Mouse (Mus musculus) c-Kit-positive CD71-negative TER-119-negative erythroid progenitor cells, embryonic 14.5 days (primary cell): Measurements from ENCODE around the gene Camta1.

ENCODE experiments used
- DNase-seq: peaks from one replicate; pipeline ENCODE4 v3.0.0-alpha.2; 2013; ENCODE audit warnings: low read depth

Gene Camta1

GRCm38 (mm10) chr4:151207566-151207965 is 654.1 kb downstream of the Camta1 start:
- no peak for DNase-seq

- DNase-seq, result no peak
These were observed 658.8 kb downstream of the Camta1 start for GRCm38 (mm10) chr4:151202891-151203290.

DNA sequence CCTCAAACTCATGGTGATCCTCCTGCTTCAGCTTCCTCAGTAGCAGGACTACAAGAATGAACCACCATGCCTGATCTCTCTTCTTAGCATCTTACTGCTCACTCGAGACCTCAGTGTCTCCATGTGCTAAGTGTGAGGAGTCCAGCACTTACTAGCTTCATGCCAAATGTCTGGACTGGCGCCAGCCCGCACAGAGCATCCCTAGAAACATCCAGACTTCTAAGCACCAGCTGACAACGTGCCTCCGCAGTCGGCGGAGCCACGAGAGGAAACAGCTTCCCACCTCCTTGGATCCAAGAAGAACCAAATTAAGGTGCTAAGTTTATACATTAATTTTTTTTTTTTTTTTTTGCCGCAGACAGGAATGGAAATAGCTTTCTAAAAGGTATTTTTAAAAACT is 661.4 kb downstream of the Camta1 start:
- no peak for DNase-seq

DNA sequence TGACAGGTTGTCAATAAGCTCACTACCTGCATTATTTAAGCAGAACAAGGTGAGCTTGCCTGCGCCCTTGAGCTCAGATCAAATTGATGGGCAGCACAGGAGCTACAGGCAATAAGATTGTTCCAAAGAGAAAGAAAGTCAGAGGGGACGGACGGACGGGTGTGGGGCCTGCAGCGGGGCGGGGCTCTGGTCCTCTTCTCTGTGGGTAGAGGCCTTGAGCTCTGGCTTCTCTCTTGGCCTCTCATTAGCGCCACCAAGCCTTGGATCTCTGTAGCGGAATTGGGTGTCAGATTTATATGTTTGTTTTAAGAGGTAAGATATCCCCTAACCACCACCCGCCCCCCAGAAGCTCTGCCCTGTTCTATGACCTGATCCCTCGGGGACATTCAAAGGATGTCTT is 666.5 kb downstream of the Camta1 start:
- DNase-seq, result no peak

DNA sequence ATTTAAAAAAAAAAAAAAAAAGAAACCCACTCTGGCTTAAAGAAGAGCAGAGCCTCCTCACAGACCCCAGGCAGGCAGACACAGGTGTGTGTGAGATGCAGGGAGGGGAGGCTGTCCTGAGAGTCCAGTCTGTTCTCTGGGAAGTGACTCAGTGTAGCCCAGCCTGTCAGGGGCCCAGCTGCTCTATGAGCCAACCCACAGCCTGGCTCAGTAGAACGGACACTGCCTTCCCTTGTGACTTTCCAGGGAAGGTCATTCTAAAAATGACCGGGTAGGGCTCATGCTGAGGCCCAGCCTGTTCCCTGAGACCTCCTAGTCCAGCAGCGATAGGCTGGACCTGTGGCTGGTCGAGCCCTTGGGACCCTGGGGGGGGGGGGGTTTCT is 667.0 kb downstream of the Camta1 start:
- DNase-seq, result no peak

- DNase-seq, result no peak
These were observed 667.5 kb downstream of the Camta1 start for GRCm38 (mm10) chr4:151194030-151194714.

GRCm38 (mm10) chr4:151186447-151186846 is 675.2 kb downstream of the Camta1 start:
- DNase-seq, result peak; percentile 51

DNA sequence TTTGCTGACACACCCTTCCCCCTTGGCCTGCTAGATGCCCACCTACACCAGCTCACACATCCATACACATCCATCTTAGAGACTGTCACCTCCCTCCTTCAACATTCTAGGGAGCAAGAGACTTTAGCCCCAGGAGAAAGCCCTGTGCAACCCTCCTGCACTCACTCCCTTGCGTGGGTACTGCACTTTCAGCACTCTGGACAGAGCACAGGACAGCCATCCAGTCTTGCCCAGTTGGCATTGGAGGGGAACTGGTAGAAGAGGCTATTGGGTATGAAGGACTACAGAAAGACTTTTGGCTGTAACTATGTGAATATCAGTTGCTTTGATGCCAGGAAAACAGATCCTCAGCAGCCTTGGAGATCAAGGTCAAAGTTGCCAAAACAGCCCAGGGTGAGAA is 675.9 kb downstream of the Camta1 start:
- peak; percentile 17 for DNase-seq

- DNase-seq, result no peak
These were observed 681.2 kb downstream of the Camta1 start for GRCm38 (mm10) chr4:151180394-151180902.

DNA sequence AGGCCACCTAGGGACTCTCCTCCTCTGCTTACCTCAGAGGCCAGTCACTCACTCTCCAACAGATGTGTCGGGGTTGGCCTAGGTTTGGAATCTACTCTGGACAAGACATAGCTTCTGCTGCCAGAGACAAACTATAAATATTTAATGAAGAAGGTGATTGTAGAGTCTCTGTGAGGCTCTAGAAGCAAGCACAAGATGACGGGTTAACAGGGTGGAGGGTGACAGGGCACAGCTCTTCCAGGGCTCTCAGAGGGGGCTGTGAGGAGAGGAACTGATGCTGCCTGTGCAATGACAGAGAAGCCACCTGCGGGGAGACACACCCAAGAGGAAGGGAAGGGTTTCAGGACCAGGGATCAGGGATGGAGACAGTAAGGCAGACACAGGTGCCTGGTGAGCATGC is 682.0 kb downstream of the Camta1 start:
- no peak for DNase-seq

DNA sequence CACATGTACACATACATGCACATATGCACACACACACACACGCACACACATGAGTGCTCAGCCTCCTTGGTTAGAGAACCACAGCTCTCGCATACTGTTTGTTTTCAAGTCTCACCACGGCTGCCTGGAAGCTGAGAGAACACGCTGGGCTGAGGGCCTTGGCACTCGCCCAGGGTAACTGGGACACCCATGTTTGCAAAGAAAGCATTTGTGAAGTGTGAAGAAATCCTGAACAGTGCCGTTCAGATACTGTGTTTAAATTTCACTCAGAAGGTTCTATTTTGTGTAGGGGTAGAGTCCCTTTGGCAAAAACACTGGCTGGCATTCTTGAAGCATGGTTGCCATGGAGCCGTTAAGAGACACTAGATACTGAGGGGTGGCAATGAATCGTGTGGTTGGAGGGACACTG is 682.7 kb downstream of the Camta1 start:
- no peak for DNase-seq

- DNase-seq, result no peak
These were observed 689.1 kb downstream of the Camta1 start for GRCm38 (mm10) chr4:151172526-151172925.

- DNase-seq, result no peak
These were observed 690.6 kb downstream of the Camta1 start for GRCm38 (mm10) chr4:151171117-151171516.

GRCm38 (mm10) chr4:151170658-151171057 is 691.0 kb downstream of the Camta1 start:
- no peak for DNase-seq

DNA sequence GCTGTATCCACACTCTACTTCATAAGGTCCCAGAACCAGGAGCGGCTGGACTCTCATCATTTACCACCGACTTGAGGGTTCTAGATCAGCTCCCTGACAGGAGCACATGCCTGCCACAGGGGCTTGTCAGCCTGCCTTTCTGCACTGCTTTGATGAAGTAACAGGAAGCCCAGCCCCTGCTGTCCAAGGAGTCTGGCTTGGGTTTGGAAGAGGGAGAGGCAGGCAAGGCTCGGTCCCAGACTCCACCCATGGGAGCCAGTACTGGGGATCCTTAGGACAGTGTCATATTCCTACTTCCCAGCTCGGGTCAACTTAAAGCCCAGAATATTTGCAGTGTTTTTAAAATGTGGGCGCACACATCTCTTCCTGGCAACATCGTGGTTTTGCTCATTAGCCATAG is 694.7 kb downstream of the Camta1 start:
- no peak for DNase-seq

DNA sequence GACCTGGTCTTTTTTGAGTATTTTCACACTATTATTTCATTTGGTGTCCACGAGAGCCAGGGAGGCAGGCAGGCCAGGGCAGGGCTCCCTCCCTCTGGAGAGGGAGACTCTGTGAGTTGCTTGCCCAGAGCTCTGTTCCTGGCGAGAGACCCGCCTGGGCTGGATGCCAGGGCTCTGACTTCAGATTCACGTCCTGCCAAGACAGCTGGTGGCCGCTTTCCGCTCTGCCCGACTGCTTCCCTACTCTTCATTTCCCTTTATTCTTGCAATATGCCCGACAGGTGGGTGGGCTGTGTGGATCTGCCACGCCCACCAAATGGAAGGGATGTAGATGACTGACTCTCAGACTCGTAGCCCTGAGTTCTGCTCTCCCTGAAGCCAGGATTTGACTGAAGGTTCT is 696.1 kb downstream of the Camta1 start:
- no peak for DNase-seq

GRCm38 (mm10) chr4:151164309-151164708 is 697.4 kb downstream of the Camta1 start:
- DNase-seq, result no peak

GRCm38 (mm10) chr4:151161869-151162268 is 699.8 kb downstream of the Camta1 start:
- DNase-seq, result no peak

DNA sequence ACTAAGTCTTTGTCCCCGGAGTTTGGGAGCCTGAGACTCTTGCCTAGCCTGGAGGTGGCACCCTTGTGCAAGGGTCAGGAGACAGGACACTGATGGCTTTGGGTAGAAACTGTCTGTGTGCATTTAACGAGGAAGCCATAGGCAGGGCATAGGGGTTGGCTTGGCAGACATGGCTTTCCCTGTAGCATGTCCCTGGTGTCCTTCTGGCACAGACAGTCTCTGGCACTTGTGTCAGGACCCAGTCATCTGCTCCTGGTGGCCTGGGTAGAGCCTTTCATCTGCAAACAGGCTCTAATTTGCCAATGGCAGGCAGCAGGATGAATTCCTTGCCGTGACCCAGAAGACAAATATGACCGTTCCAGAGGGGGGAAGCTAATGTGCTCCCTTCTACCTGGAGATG is 700.7 kb downstream of the Camta1 start:
- DNase-seq, result no peak

- no peak for DNase-seq
These were observed 701.2 kb downstream of the Camta1 start for GRCm38 (mm10) chr4:151160476-151160875.

GRCm38 (mm10) chr4:151158250-151158649 is 703.4 kb downstream of the Camta1 start:
- no peak for DNase-seq

GRCm38 (mm10) chr4:151156904-151157303 is 704.8 kb downstream of the Camta1 start:
- DNase-seq, result peak; percentile 37

DNA sequence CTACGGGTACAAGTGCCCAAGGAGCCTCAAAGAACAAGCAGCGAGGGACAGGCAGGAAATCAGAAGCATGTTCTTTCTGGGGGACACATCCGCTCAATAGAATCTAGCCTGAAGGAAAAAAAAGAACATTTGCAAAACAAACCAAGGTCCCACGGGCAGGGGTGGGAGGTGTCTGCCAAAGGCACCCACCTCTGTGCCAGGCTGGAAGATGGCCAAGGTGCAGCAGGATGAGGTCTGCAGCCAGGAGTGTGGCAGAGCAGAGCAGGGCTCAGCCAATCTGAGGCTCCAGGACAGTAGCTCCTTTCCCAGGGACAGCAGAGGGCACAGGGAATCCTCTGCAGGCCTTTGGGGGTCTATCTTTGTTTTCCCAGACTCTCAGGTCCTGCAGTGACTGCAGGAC is 706.1 kb downstream of the Camta1 start:
- DNase-seq, result no peak

- DNase-seq, result no peak
These were observed 707.4 kb downstream of the Camta1 start for GRCm38 (mm10) chr4:151154306-151154705.
